Mouse (Mus musculus) cerebral cortex, adult 2 months (tissue): ENCODE data around the gene Pnpla8.

Experiments used
- WGBS: fragments of 180-500 bp; shearing (Covaris S2); methylation state at CpG from one replicate; pipeline ENCODE4 v1.1.7; 2018; 5-methylcytosine and 5-hydroxymethylcytosine counted together

Gene Pnpla8

DNA sequence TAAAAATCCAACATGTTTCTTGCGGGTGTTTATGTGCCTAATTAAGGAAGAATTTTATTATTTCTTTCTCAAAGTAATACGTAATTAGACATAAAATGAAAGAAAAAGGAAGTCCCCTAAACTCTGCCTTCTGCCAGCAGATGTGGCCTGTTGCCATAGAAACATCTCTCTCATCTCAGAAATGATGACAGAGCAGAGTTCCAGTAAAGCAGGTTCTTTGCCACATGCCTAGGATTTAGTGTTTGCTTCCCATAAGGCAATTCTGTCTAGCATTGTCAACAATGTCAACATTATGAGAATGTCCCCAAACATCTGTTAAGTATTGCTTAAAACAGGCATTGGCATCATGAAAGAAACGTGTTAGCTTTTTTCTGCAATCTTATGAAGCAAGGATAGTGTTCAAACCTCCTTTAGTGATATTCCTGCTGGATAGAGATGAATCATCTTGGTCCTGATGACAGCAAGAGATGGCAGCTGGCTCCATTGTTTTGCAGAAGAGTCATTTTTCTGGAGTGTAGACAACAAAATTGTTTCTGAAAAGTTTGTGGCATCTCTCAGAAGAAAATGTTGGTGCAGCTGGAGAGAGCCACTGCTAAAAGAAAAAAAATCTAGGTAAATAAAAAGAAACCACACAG lies 150.0 kb downstream of the Pnpla8 start:
- WGBS: 17% methylated on average over 3 of the region's 3 CpGs
